Mouse (Mus musculus): ENCODE measurements at regions not wholly inside any gene's neighbourhood (a gene's known extent, or its start where the extent isn't known, plus 50 kb on each side); places are given as distances from the start of the nearest gene placed in this dataset.

DNA sequence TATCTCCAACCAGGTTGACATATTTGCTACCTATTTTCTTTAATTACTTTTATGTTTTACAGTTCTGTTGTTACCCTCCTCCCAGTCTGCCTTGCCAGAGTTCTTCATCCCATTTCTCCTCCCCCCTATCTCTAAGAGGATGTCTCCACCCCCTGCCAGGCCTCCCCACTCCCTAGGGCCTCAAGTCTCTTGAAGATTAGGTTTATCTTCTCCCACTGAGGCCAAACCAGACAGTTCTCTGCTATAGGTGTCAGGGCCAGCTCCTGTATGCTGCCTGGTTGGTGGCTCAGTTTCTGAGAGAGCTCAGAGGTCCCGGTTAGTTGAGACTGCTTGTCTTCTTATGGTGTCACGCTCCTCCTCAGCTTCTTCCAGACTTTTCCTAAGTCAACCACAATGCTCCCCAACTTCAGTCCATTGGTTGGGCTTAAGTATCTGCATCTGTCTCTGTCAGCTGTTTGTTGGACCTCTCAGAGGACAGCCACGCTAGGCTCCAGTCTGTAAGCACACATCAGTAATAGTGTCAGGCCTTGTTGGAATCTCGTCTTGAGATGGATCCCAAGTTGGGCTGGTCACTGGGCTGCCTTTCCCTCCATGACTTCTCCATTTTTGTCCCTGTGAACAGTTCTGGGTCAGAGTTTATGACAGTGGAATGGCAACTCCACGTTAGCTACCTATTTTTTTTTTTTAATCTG lies 920.4 kb upstream of the Celf2 start:
- no peak for TF ChIP-seq CTCF (conservative IDR thresholded peaks at IDR 0.05; ENCODE audit: insufficient read depth, insufficient read length, low read depth, low read length)
- TF ChIP-seq POLR2A (IDR thresholded peaks at IDR 0.05; ENCODE audit: low read depth, low read length) = no peak

All from kidney, adult 2 months (tissue).